7 mouse cellular contexts compared by ENCODE assay signal in the genomic region with DNA sequence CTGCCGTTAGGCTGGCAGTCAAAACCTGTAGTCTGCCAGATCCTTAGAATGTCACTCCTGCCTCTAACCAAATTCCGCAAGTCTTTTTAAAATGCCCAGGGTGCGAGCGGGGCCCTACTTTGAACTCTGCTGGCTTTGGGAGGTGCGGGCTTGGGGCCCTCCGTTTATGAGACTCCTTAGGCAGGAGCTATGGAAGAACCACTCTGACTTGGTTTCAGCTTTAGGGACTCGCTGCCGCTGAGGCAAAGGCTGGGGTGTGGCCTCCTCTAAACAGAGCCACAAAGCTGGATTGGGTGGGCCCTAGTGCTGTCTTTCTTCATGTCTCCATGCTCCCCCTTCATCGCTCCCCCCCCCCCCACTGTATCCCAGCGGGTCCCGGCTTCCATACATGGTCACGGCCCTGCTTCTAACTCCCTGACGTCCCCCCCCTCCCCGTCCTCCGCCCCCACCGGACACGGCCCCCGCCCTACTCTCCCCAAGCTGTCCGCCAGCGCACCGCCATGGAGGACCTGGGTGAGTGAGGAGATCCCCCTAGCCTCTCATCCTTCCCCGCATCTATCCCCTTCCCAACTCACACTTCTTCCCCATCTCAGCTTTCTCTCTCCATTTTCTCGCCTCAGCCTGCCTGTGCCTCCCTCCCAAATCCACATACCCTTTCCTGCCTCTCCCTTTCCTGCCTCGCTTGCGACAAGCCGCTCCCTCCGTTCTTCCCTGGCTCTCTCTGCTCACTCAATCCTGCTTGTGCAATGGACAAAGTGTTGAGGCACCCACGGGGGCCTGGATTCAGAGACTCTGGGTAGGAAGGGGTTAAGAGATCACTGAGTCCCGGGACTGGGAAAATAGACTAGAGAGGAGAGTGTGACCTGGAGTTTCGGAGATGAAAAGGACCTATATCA. TPM values are rescaled to one million over a fixed set of nuclear protein-coding genes. Genes with fewer than 3 reads are reported as not detected.
DNase-seq lines count a peak whose midpoint lies in the region; ATAC-seq lines count a peak whose summit lies in the region.

A gene (plus strand): TSS at position 317 of the 896 bp plus-strand sequence.

- peak; percentile 55 to 83 for DNase-seq in adrenal gland, adult (ENCODE audit: inconsistent age in 2 of 2, low spot score in 1 of 2)
- DNase-seq in cerebellum, adult 8-10 months = peak; percentile 54
- DNase-seq in heart, postnatal 14 days = peak; percentile 71 to 75
- DNase-seq in left cerebral cortex, adult 8-10 months (ENCODE audit: low spot score in 2 of 2) = peak in 1 of 2 experiments; percentile 33
- peak; percentile 78 to 88 for DNase-seq in lung, postnatal 4 days
- DNase-seq in right cerebral cortex, postnatal 4 days = peak; percentile 60

- peak within 1 kb of the TSS; percentile 44 for H3K4me3 ChIP-seq in forebrain, embryonic 16.5 days (replicated peaks; ENCODE audit: low read length)

- peak within 1 kb of the TSS; percentile 67 for H3K4me2 ChIP-seq in forebrain, embryonic 16.5 days (ENCODE audit: low read length)

- WGBS in forebrain, embryonic 16.5 days = 2% methylated on average over 22 of the region's 30 CpGs

- H3K27me3 ChIP-seq in forebrain, embryonic 16.5 days (replicated peaks; ENCODE audit: control insufficient read depth, insufficient read depth, low read length) = no peaks in the 10 kb centered on the region

- peak within 1 kb of the TSS; percentile 59 for H3K27ac ChIP-seq in forebrain, embryonic 16.5 days (ENCODE audit: low read length)

- peak; percentile 52 for ATAC-seq in forebrain, embryonic 16.5 days

- H3K9ac ChIP-seq in forebrain, embryonic 16.5 days (replicated peaks; ENCODE audit: low read depth, low read length) = peak within 1 kb of the TSS; percentile 61

- H3K9me3 ChIP-seq in forebrain, embryonic 16.5 days (ENCODE audit: control insufficient read depth, low read length) = no peaks in the 10 kb centered on the region

- H3K4me1 ChIP-seq in forebrain, embryonic 16.5 days (replicated peaks; ENCODE audit: control insufficient read depth, insufficient read depth, low read length) = peaks cover 15% of the 10 kb centered on the region

- intact Hi-C loops in heart, postnatal 14 days (cut with DNase I) = loop anchor here (1.0 to 5.0 kb wide), 2 partner anchors 99 to 461 kb away; no protein-coding TSS in a partner anchor

- no peaks in the 10 kb centered on the region for H3K36me3 ChIP-seq in forebrain, embryonic 16.5 days (ENCODE audit: control insufficient read depth, insufficient read depth)

RNA-seq across cellular contexts. Expression of the gene that starts here (rescaled TPM):
- 15.0 and 16.8 TPM in 2 replicates for polyA plus RNA-seq in forebrain, embryonic 16.5 days (2015; fragmentation: Nextera tagmentation; extraction: Ambion mirVana)
- total RNA-seq in heart, postnatal 14 days (2021) = 10 to 100 TPM; 31.9 to 32.2 TPM
- total RNA-seq in left cerebral cortex, adult 8-10 months (2022) = 10 to 100 TPM; 16.0 to 17.2 (median 16.5) TPM
